Mouse (Mus musculus) erythroblast, embryonic 14.5 days (primary cell): ENCODE results near the gene Anks1b.

ENCODE experiments used
- GATA1 ChIP-seq: IDR thresholded peaks from 2 replicates; pipeline ENCODE4 v1.6.1; 2012; ENCODE audit warnings: low read length, inconsistent platforms, mixed read lengths
- TAL1 ChIP-seq: IDR thresholded peaks from 3 replicates; pipeline ENCODE4 v1.6.1; 2012; ENCODE audit warnings: low read length, inconsistent platforms, mixed read lengths

DNA sequence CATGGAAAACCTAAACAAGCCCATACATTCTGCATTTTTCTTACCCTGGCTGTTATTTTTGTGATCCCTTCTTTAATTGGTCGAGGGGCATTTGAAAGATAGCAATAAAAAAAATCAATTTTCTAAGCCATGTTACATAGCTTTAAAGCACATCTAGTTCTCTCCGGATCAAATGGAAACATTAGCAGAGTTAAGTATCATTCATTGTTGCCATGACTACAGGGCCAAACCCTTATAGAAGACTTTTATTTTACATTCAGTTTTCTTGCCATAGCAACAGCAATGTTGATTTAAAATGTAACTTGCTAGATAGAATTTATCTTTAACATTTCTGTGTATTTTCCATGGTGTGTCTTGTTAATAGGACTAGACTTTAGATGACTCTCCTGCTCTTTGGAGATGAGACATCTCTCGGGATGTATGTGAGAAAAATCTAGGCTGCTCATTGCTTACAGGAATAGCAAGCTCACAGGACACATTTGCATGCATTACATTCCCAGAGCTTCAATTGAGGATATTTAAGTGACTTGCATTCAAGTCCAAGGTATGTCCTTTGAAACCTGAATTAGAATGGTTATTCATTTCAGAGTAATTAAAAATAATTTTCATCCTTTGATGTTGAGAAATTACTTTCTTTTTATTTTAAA is 620.8 kb downstream of the Anks1b start:
- TF ChIP-seq TAL1 (no peak), GATA1 (no peak)
